Mouse (Mus musculus): Measurements from ENCODE around the gene Bad. TPM values are rescaled to one million over a fixed set of nuclear protein-coding genes. Genes with fewer than 3 reads are reported as not detected.

The Bad gene
- polyA plus RNA-seq, 1 experiment = 72.8 TPM

DNA sequence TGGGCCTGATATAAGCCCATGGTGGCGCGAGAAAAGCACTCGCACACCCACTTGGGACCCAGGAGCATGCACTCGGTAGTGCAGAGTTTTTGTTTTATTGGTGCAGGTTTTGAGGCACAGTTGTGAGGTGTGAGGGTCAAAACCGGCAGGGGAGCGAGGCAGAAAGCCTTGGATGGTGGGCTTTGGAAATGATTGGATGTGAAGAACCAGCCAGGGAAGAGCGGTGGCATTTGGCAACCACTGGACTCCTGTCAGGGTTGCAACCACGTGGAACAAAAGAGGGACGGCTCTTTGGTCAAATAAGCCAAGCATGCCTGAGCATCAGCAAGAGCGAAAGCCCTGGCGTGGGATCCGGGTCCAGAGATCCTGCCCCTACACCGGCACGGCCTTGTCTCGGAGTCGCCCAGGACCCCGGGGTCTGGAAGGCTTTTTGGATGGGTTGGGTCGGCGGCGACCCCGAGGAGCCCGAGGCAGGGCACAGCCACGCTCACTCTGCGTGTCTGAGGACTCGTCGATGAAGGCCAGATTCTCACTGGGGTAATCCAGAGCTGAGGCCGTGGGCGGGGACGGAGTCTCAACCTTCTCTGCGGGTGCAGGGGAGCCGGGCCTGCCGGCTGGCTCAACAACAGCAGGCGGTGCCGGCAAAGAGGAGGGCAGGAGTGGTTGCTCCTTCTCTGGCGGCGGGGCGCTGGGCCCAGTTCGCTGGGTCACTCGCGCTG is 15.9 kb upstream of the Bad start:
- no peak for TF ChIP-seq POLR2A (IDR thresholded peaks at IDR 0.05; ENCODE audit: borderline replicate concordance, extremely low read depth, insufficient read depth, insufficient read length, poor library complexity, severe bottlenecking)
- TF ChIP-seq CTCF (IDR thresholded peaks at IDR 0.05; ENCODE audit: borderline replicate concordance, extremely low read depth, insufficient read depth, insufficient read length) = no peak
- no peak for DNase-seq (ENCODE audit: low read depth)

DNA sequence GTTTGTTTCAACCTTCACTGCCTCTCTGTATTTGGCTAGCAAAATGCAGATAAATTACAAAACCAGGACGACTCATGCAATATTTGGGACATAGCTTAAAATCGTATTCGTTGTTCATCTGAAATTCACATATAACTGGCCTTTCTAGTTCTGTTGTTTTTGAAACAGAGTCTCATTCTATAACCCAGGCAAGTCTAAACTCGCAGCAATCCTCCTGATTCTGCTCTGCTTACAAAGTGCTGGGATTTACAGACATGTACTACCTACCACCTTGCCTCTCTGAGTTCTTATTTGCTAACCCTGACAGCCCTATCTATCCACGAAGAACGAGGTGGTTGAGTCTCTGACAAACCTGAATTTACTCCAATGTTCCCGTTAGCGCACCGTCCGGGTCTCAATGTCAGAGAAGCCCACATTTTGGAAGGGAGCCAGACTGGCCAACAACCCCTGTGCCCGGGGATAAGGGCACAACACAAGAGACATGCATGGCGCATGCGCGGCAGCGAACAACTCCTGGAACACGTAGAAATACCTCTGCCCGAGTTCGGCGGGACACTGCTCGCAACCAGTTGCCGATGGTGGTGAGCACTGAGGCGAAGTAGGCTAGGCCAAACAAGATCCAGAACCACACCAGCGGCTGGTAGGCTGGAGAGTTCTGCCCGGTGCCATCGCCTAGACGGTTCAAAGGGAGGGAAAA is 15.0 kb upstream of the Bad start:
- TF ChIP-seq CTCF (IDR thresholded peaks at IDR 0.05; ENCODE audit: borderline replicate concordance, extremely low read depth, insufficient read depth, insufficient read length) (no peak), POLR2A (IDR thresholded peaks at IDR 0.05; ENCODE audit: borderline replicate concordance, extremely low read depth, insufficient read depth, insufficient read length, poor library complexity, severe bottlenecking) (no peak)
- DNase-seq (ENCODE audit: low read depth) = peak; percentile 43

DNA sequence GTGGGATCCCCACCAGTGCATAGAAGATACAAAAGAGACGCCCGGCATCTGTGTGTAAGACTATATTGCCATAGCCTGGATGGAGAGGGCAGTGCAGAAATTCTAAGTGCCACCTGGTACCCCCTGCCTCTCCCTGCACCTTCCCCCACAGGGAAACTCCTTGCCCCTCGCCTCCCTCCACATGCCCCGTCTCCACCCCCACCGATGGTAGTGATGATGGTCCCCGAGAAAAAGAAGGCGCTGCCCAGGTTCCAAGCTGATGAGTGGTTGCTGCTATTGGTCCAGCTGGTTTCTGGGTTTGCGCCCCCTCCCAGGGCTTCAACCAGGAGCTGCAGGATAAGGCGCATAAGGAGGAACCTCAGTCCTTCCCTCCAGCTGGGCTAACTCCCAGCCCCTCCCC is 13.6 kb upstream of the Bad start:
- DNase-seq (ENCODE audit: low read depth) = no peak
- TF ChIP-seq POLR2A (IDR thresholded peaks at IDR 0.05; ENCODE audit: borderline replicate concordance, extremely low read depth, insufficient read depth, insufficient read length, poor library complexity, severe bottlenecking) (no peak), CTCF (IDR thresholded peaks at IDR 0.05; ENCODE audit: borderline replicate concordance, extremely low read depth, insufficient read depth, insufficient read length) (no peak)

DNA sequence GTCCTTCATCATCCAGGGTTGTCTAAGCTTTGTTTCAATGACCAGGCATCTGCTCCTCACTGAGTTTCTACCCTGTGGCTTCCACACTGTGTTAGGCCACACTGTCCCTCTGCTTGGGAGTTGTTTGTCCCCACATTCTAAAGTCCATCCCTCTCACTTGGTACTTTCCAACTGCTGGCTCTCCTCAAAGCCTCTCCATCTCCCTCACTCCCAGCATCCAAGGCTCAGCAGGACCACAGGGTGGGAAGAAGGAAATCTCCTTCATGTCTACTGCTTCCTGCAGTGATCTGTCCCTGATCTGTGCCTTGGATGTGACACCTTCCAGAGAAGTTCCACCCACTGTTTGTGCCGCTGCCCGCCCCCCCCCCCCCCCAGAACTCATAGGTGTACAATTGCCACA is 10.7 kb upstream of the Bad start:
- TF ChIP-seq POLR2A (IDR thresholded peaks at IDR 0.05; ENCODE audit: borderline replicate concordance, extremely low read depth, insufficient read depth, insufficient read length, poor library complexity, severe bottlenecking) (no peak), CTCF (IDR thresholded peaks at IDR 0.05; ENCODE audit: borderline replicate concordance, extremely low read depth, insufficient read depth, insufficient read length) (no peak)
- DNase-seq (ENCODE audit: low read depth) = no peak

DNA sequence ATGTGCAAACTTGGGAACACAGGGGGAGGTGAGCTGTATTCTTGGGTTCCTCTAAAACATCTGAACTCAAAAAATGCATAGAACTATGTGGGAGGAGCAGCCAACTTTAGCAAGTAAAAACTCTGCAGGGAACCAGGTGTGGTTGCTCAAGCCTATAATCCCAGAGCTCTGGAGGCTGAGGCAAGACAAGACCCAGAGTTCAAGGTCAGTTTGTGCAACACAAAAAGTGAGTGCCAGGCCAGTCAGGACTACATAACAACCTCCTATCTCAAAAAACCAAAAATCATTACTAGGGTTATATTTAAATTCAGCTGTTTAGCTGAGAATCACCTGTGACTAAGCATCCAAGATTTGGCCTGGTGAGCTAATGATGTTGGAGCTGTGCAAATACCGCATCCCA is 9.6 kb upstream of the Bad start:
- TF ChIP-seq CTCF (IDR thresholded peaks at IDR 0.05; ENCODE audit: borderline replicate concordance, extremely low read depth, insufficient read depth, insufficient read length) = no peak
- TF ChIP-seq POLR2A (IDR thresholded peaks at IDR 0.05; ENCODE audit: borderline replicate concordance, extremely low read depth, insufficient read depth, insufficient read length, poor library complexity, severe bottlenecking) = no peak
- no peak for DNase-seq (ENCODE audit: low read depth)

DNA sequence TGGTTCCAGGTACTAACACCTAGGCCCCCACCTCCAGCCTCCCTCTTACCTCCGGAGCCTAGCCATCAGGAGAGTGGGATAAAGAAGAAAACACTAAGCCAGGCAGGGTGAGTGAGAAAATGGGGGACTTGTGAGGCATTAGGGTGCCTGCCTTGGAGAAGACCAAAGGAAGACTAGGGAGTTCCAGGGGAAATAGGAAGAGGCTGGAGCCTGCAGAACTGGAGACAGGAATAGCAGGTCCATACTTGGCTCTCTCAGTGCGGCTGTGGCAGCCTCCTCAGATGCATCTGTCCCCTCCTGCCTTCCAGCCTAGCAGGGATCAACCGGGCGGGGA is 8.6 kb upstream of the Bad start:
- TF ChIP-seq CTCF (IDR thresholded peaks at IDR 0.05; ENCODE audit: borderline replicate concordance, extremely low read depth, insufficient read depth, insufficient read length) (no peak), POLR2A (IDR thresholded peaks at IDR 0.05; ENCODE audit: borderline replicate concordance, extremely low read depth, insufficient read depth, insufficient read length, poor library complexity, severe bottlenecking) (no peak)
- no peak for DNase-seq (ENCODE audit: low read depth)

DNA sequence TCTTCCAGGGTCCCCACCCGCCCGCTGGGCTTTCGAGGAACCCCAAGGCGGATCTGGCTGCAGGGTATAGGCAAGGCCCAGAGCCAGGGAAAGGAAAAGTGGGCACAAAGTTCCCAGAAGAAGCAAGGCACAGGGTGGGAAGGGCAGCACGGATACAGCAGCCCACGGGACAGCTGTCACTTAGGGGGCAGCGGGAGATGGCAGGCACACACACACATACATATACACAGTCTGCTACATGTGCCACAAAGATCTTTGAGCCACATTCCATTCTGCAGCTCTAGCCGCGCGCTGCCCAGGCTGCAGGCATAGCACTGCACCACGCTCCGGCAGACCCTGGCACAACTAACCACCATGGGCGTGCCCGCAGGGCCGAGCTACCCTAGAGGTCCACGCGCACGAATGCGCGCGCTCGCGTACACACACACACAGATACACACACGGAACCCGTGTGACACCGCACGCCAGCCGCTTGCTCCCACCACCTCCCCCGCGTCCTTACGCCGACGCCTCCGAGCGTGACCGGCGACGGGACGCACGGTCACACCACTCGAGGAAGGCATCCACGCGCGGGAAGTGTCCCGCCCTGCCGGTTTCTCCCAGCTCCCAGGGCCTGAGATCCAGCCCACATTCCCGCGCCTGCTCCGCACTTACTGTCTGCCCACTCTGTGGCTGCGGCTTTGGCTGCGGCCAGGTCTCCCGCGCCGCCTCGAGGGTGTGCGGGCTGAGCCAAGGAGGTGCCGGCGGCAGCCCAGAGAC is 8.0 kb upstream of the Bad start:
- TF ChIP-seq CTCF (IDR thresholded peaks at IDR 0.05; ENCODE audit: borderline replicate concordance, extremely low read depth, insufficient read depth, insufficient read length) (no peak), POLR2A (IDR thresholded peaks at IDR 0.05; ENCODE audit: borderline replicate concordance, extremely low read depth, insufficient read depth, insufficient read length, poor library complexity, severe bottlenecking) (no peak)

DNA sequence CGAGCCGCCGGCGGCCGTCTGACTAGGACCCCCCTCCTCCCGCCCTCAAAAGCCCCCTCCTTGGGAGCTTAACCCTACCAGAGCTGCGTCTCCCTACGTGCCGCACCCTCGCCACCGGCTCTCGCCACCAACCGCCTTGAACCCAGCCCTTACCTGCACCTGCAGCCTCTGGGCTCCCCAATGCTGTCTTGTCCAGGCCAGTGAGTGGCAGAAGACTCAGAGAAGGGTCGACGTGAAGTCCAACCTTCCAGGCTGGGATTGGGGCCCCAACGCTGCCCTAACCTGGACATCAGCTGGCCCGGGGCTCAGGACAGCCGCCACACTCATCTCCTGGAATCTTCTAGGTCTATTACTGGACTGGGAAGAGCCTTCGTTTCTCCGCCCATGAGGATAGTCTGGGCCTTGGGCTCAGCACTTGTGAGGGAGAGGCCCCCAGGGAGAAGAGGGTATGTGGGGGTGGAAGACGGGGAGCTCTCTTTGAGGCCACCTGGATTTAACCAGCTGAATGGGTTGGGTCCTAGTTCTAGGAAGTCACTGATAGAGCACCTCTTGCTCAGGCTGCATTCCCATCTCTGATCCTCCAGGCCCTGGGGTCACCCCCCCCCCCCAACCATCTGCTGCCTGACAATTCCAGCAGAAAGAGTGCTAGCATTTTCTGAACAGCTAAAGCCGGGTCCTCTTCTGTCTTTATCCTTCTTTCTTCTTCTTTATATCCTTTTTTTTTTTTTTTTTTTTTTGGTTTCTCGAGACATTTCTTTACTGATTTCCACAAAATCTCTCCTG is 7.3 kb upstream of the Bad start, which contains the start of gene Kcnk4:
Kcnk4 (minus strand) TSS at position 321 of the 783 bp plus-strand sequence.
- no peak for TF ChIP-seq CTCF (IDR thresholded peaks at IDR 0.05; ENCODE audit: borderline replicate concordance, extremely low read depth, insufficient read depth, insufficient read length)
- no peak for TF ChIP-seq POLR2A (IDR thresholded peaks at IDR 0.05; ENCODE audit: borderline replicate concordance, extremely low read depth, insufficient read depth, insufficient read length, poor library complexity, severe bottlenecking)
- DNase-seq (ENCODE audit: low read depth) = no peak

More for the DNA sequence above, 8.0 kb upstream of the Bad start:
- DNase-seq (ENCODE audit: low read depth) = no peak

DNA sequence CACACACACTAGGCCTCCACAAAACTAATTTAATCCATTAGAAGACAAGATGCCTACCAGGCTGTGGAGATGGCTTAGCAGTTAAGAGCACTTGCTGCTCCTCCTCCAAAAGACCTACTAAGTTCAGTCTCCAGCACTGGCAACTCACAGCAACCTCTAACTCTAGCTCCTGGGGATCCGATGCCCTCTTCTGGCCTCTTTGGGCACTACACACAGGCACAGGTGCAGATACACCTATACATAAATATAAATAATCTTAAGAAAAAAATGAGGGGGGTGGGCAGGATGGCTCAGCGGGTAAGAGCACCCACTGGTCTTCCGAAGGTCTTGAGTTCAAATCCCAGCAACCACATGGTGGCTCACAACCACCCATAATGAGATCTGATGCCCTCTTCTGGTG is 5.4 kb upstream of the Bad start:
- no peak for DNase-seq (ENCODE audit: low read depth)
- TF ChIP-seq CTCF (IDR thresholded peaks at IDR 0.05; ENCODE audit: borderline replicate concordance, extremely low read depth, insufficient read depth, insufficient read length) (no peak; the same call in 1 of the 2 replicates), POLR2A (IDR thresholded peaks at IDR 0.05; ENCODE audit: borderline replicate concordance, extremely low read depth, insufficient read depth, insufficient read length, poor library complexity, severe bottlenecking) (no peak)

DNA sequence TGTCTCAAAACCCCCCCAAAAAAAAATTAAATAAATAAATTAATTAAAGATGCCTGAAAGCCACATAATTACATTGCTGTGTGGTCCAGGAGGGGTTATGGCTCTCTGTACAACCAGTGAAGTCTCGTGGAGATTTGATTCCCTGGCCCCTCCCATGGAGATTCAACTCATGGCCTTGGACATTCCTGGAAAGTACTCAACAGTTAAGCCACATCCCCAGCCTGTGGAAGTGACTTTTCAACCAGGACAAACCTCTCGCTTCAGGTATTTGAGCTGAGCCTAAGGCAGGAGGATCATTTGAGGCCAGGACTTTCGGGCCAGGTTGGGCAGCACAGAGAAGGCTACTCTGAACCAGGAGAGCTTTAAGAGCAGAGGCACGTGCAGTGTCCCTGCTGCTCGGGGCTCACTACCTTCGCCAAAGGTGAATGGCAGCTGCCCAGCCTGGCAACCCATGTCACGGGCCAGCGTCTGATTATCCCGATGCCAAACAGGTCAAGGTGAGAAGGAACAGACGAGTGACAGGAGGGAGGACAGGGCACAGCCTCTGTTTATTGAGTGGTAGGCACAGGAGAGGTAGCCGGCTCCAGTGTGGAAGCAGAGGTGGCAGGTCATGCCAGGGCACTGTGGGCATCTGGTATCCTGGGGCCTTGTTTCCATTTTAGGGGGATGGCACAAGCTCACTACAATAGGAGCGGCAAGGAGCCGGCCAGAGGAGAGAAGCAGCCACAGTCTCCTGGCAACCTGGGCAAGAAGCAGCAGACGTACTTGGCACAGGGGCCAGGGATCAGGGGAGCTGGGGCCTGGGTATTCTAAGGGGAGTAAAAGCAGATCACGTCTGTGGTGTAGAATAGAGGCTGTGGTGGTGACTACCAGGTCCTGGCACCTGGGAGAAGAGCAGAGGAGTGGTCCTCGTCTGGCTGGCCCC is 3.9 kb upstream of the Bad start:
- TF ChIP-seq POLR2A (IDR thresholded peaks at IDR 0.05; ENCODE audit: borderline replicate concordance, extremely low read depth, insufficient read depth, insufficient read length, poor library complexity, severe bottlenecking) (no peak), CTCF (IDR thresholded peaks at IDR 0.05; ENCODE audit: borderline replicate concordance, extremely low read depth, insufficient read depth, insufficient read length) (no peak)
- DNase-seq (ENCODE audit: low read depth) = no peak

Data from brain, embryonic 14.5 days (tissue).